Mouse (Mus musculus): ENCODE data around the gene Ints11. TPM values are rescaled to one million over a fixed set of nuclear protein-coding genes. Genes with fewer than 3 reads are reported as not detected.
A peak's percentile ranks its signal among the peaks of the same experiment; 100 is the strongest.

The Ints11 gene
- polyA plus RNA-seq, 1 experiment from 2014 or later, result 75.8 TPM

DNA sequence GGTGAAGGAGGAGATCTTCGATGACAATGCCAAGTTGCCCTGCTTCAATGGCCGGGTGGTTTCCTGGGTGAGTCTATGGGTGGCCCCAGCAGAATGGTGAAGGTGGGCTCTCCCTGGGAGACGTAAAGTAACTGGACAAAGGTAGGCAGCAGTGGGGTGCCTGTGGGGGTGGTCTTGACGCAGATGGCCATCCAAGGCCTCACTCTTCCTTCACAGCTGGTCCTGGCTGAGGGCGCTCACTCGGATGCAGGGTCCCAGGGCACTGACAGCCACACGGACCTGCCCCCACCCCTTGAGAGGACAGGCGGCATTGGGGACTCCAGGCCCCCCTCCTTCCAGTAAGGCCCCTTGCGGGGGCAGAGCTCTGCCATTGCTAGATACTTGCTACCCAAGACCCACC is 15.9 kb upstream of the Ints11 start:
- Histone ChIP-seq H3K27me3 (ENCODE audit: control insufficient read depth, insufficient read depth, low read length) (no peaks in the 10 kb centered on the region), H3K9ac (replicated peaks; ENCODE audit: low read depth, low read length) (no peak overlapping the region), H3K27ac (ENCODE audit: low read depth, low read length) (no peak overlapping the region), H3K4me3 (ENCODE audit: low read depth, low read length) (no peak overlapping the region), H3K9me3 (ENCODE audit: control insufficient read depth, low read length) (no peaks in the 10 kb centered on the region), H3K4me2 (ENCODE audit: low read depth, low read length) (no peak overlapping the region), H3K36me3 (ENCODE audit: control insufficient read depth, insufficient read depth, low read length) (peaks cover 37% of the 10 kb centered on the region), H3K4me1 (ENCODE audit: control insufficient read depth, insufficient read depth, low read length) (peaks cover 19% of the 10 kb centered on the region)
- WGBS, result 93% methylated on average over 9 of the region's 9 CpGs
- no peak for ATAC-seq (ENCODE audit: low read depth)

DNA sequence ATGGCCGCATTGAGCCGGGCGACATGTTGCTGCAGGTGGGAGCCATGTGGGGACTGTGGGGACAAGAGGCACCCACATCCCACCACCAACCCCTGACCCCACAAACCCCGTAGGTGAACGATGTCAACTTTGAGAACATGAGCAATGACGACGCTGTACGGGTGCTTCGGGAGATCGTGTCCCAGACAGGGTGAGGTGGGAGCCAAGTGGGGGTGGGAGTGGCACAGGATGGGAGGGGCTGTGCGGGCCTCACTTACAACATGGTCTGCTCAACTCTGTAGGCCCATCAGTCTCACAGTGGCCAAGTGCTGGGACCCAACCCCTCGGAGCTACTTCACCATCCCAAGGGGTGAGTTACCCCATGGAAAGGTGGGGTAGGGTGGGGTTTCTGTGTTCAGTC is 14.4 kb upstream of the Ints11 start:
- ATAC-seq (ENCODE audit: low read depth), result 0 out of 2 replicates have a peak, but pooled peaks have one; percentile 16
- H3K9me3 ChIP-seq (ENCODE audit: control insufficient read depth, low read length), result no peaks in the 10 kb centered on the region
- no peak overlapping the region for H3K4me3 ChIP-seq (ENCODE audit: low read depth, low read length)
- peaks cover 44% of the 10 kb centered on the region for H3K36me3 ChIP-seq (ENCODE audit: control insufficient read depth, insufficient read depth, low read length)
- H3K4me1 ChIP-seq (ENCODE audit: control insufficient read depth, insufficient read depth, low read length), result peaks cover 4% of the 10 kb centered on the region; the same call in 1 of the 2 replicates
- H3K27ac ChIP-seq (ENCODE audit: low read depth, low read length), result no peak overlapping the region
- 99% methylated on average over 12 of the region's 12 CpGs for WGBS
- no peaks in the 10 kb centered on the region for H3K27me3 ChIP-seq (ENCODE audit: control insufficient read depth, insufficient read depth, low read length)
- H3K4me2 ChIP-seq (ENCODE audit: low read depth, low read length), result no peak overlapping the region
- H3K9ac ChIP-seq (replicated peaks; ENCODE audit: low read depth, low read length), result no peak overlapping the region

DNA sequence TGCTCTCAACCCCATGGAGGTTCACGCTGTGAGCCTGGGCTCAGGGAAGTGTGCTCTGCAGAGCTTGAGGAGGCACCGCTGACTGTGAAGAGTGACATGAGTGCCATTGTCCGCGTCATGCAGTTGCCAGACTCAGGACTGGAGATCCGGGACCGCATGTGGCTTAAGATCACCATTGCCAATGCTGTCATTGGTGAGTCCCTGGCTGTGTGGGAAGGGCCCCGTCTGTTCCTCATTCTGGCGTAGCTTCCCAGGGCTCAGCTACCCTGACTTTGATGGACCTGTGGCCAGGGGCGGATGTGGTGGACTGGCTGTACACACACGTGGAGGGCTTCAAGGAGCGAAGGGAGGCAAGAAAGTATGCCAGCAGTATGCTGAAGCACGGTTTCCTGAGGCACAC is 13.3 kb upstream of the Ints11 start:
- Histone ChIP-seq H3K27ac (ENCODE audit: low read depth, low read length) (no peak overlapping the region), H3K9ac (replicated peaks; ENCODE audit: low read depth, low read length) (no peak overlapping the region), H3K36me3 (ENCODE audit: control insufficient read depth, insufficient read depth, low read length) (peaks cover 54% of the 10 kb centered on the region), H3K4me3 (ENCODE audit: low read depth, low read length) (no peak overlapping the region), H3K9me3 (ENCODE audit: control insufficient read depth, low read length) (no peaks in the 10 kb centered on the region), H3K4me1 (ENCODE audit: control insufficient read depth, insufficient read depth, low read length) (no peaks in the 10 kb centered on the region), H3K4me2 (ENCODE audit: low read depth, low read length) (no peak overlapping the region), H3K27me3 (ENCODE audit: control insufficient read depth, insufficient read depth, low read length) (no peaks in the 10 kb centered on the region)
- WGBS, result 94% methylated on average over 12 of the region's 12 CpGs
- no peak for ATAC-seq (ENCODE audit: low read depth)

DNA sequence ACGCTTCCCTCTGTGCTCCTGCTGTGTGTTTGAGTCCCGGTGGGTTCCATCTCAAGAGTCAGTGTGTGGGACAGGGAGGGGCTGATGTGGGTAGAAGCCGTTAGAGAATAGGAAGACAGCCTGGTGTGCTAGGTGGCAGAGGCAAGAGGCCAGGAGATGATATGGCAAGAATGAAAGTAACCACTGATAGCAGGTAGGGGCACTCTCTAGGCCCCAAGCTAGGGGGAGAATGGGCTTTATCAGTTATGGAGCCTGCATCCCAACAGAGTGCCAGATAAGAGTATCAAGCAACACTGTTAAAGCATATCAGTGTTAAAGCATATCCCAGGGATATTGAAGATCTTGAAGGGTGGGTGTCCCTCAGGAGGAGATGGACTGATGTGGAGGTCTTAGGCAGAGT is 12.5 kb upstream of the Ints11 start:
- H3K9ac ChIP-seq (replicated peaks; ENCODE audit: low read depth, low read length), result no peak overlapping the region
- H3K9me3 ChIP-seq (ENCODE audit: control insufficient read depth, low read length), result no peaks in the 10 kb centered on the region
- peaks cover 59% of the 10 kb centered on the region for H3K36me3 ChIP-seq (ENCODE audit: control insufficient read depth, insufficient read depth, low read length)
- no peaks in the 10 kb centered on the region for H3K4me1 ChIP-seq (ENCODE audit: control insufficient read depth, insufficient read depth, low read length)
- H3K27ac ChIP-seq (ENCODE audit: low read depth, low read length), result no peak overlapping the region
- H3K4me2 ChIP-seq (ENCODE audit: low read depth, low read length), result no peak overlapping the region
- 91% methylated on average over 3 of the region's 3 CpGs for WGBS
- H3K27me3 ChIP-seq (ENCODE audit: control insufficient read depth, insufficient read depth, low read length), result no peaks in the 10 kb centered on the region
- no peak overlapping the region for H3K4me3 ChIP-seq (ENCODE audit: low read depth, low read length)
- no peak for ATAC-seq (ENCODE audit: low read depth)

DNA sequence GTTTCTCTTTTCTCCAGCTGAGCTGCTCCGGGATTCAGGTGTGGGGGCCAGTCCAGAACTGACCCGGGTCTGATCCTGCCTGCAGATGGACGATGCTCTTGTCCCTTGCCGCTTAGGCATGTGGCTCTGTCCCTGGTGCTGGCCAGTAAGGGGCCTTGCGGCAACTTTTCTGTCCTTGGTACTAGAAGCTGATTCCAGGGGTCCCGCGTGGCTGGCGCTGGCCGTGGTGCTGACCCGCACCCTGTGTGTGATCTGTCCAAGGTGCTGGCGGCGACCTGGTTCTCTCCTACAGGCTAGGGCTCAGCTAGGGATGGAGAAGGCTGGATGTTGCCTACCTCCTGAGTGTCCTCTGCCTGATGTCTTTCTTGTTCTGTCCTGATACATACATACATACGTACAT is 10.0 kb upstream of the Ints11 start:
- Histone ChIP-seq H3K27ac (ENCODE audit: low read depth, low read length) (no peak overlapping the region), H3K4me3 (ENCODE audit: low read depth, low read length) (no peak overlapping the region), H3K9me3 (ENCODE audit: control insufficient read depth, low read length) (no peaks in the 10 kb centered on the region), H3K36me3 (ENCODE audit: control insufficient read depth, insufficient read depth, low read length) (peaks cover 59% of the 10 kb centered on the region), H3K4me1 (ENCODE audit: control insufficient read depth, insufficient read depth, low read length) (no peaks in the 10 kb centered on the region), H3K4me2 (ENCODE audit: low read depth, low read length) (no peak overlapping the region), H3K27me3 (ENCODE audit: control insufficient read depth, insufficient read depth, low read length) (no peaks in the 10 kb centered on the region), H3K9ac (replicated peaks; ENCODE audit: low read depth, low read length) (no peak overlapping the region)
- WGBS, result 33% methylated on average over 13 of the region's 13 CpGs
- ATAC-seq (ENCODE audit: low read depth), result no peak

DNA sequence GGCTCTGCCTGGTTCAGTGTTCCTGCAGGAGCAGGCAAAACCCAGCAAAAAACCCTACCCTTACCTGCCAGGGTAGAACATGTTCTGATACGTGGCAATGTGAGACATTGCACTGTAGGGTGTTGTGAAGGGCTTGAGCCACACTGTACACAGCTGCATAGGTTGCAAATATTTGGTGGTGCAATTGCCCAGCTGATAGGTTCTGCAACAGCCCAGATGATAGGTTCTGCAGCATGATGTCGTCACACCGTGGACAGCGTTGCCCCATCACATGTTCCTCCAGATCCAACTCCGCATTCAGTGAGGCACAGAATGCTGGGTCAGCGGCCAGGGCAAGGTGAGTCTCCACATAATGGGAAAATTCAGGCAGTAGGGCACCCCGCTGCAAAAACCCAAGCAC is 7.6 kb upstream of the Ints11 start:
- H3K4me2 ChIP-seq (ENCODE audit: low read depth, low read length), result no peak overlapping the region
- no peaks in the 10 kb centered on the region for H3K4me1 ChIP-seq (ENCODE audit: control insufficient read depth, insufficient read depth, low read length)
- no peak overlapping the region for H3K4me3 ChIP-seq (ENCODE audit: low read depth, low read length)
- WGBS, result 95% methylated on average over 7 of the region's 7 CpGs
- H3K36me3 ChIP-seq (ENCODE audit: control insufficient read depth, insufficient read depth, low read length), result peaks cover 49% of the 10 kb centered on the region
- H3K27ac ChIP-seq (ENCODE audit: low read depth, low read length), result no peak overlapping the region
- no peak for ATAC-seq (ENCODE audit: low read depth)
- H3K9ac ChIP-seq (replicated peaks; ENCODE audit: low read depth, low read length), result no peak overlapping the region
- no peaks in the 10 kb centered on the region for H3K9me3 ChIP-seq (ENCODE audit: control insufficient read depth, low read length)
- H3K27me3 ChIP-seq (ENCODE audit: control insufficient read depth, insufficient read depth, low read length), result no peaks in the 10 kb centered on the region

DNA sequence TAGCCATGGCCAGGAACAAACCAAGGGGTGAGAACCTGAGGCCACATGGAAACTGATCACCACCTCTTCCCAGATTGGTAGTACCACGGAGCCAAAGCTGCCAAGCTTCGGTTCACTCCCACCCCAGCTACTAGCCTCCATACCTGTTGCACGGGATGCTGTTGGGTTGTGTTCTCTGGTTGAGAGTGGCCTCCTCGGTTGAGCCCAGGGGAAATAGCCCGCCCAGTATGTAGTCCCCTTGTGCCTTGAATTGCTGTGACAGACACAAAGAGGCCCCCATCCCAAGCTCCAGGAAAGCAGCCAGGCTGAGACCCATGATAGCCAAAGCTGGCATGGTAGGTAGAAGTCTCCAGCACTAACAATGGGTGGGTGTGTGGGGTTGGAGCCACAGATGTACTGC is 6.3 kb upstream of the Ints11 start, which contains the start of gene Tas1r3:
Gene Tas1r3 (minus strand): TSS at position 362 of the 400 bp plus-strand sequence.
- H3K36me3 ChIP-seq (ENCODE audit: control insufficient read depth, insufficient read depth, low read length), result peaks cover 42% of the 10 kb centered on the region
- H3K4me2 ChIP-seq (ENCODE audit: low read depth, low read length), result no peak within 1 kb of the TSS

DNA sequence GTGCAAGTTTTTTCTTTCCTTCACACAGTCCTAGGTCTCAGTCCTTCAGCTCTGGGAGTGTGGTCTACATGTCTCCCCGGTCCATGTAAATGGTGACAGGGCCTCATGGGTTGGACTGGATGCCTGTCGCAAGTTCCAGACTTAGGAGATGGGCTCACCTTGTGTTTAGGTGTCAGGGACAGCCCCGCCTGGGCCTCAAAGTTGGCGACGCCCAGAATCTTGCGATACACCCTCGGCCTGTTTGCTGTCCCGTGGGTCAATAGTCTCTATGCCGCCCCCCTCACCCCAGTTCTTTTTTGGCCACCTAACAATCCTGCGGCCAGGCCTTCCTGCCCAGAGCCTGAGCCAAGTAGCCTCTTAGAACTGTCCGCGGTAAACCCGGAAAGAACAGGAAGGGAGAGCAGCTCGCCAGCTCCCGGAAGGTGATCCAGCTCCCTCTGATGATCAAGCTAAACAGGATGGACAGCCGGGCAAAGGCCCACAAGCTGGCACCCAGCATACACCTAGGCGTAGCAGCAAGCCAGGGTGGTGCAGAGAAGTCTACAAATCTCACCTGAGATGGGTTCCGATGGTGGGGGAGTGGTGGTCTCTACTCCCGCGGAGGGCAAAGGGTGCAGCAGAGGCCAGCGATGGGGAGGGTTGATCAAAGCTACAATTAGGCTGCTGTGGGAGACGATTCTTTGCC is 590 bp upstream of the Ints11 start:
- H3K9ac ChIP-seq (replicated peaks; ENCODE audit: low read depth, low read length), result peak overlapping the region; percentile 72
- H3K4me3 ChIP-seq (ENCODE audit: low read depth, low read length), result peak overlapping the region; percentile 69
- H3K27ac ChIP-seq (ENCODE audit: low read depth, low read length), result no peak overlapping the region; the same call in 1 of the 2 replicates
- peaks cover 14% of the 10 kb centered on the region; the same call in 1 of the 2 replicates for H3K4me1 ChIP-seq (ENCODE audit: control insufficient read depth, insufficient read depth, low read length)
- H3K4me2 ChIP-seq (ENCODE audit: low read depth, low read length), result peak overlapping the region; percentile 89
- H3K36me3 ChIP-seq (ENCODE audit: control insufficient read depth, insufficient read depth, low read length), result peaks cover 27% of the 10 kb centered on the region
- no peaks in the 10 kb centered on the region for H3K27me3 ChIP-seq (ENCODE audit: control insufficient read depth, insufficient read depth, low read length)
- no peaks in the 10 kb centered on the region for H3K9me3 ChIP-seq (ENCODE audit: control insufficient read depth, low read length)
- ATAC-seq (ENCODE audit: low read depth), result peak; percentile 60
- 12% methylated on average over 22 of the region's 22 CpGs for whole genome bisulfite sequencing

More for the DNA sequence above, 6.3 kb upstream of the Ints11 start, which contains the start of gene Tas1r3:
- no peak for ATAC-seq (ENCODE audit: low read depth)
- Histone ChIP-seq H3K9me3 (ENCODE audit: control insufficient read depth, low read length) (no peaks in the 10 kb centered on the region), H3K4me1 (ENCODE audit: control insufficient read depth, insufficient read depth, low read length) (no peaks in the 10 kb centered on the region), H3K27ac (ENCODE audit: low read depth, low read length) (no peak within 1 kb of the TSS), H3K27me3 (ENCODE audit: control insufficient read depth, insufficient read depth, low read length) (no peaks in the 10 kb centered on the region), H3K9ac (replicated peaks; ENCODE audit: low read depth, low read length) (no peak within 1 kb of the TSS), H3K4me3 (ENCODE audit: low read depth, low read length) (no peak within 1 kb of the TSS)
- WGBS, result 80% methylated on average over 5 of the region's 5 CpGs

DNA sequence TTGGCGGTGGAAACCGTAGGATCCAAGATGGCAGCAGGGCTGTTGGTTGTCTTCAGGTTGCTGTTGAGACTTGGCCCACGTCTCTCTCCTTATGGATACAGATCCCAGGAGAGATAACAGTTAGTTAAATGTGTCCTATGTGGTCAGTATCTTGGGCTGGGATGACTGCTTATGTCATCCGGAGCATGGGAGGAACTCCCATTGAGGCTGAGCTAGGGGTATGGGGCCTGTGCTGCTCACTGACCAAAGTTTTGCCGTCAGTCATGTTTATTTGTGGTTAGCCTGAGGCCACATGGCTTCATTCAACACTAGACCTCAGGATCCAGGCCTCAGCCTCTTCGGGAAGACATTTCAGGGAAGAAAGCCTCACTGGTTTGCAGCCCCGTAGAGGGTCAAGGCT is 2.1 kb downstream of the Ints11 start:
- ATAC-seq (ENCODE audit: low read depth), result no peak
- H3K4me2 ChIP-seq (ENCODE audit: low read depth, low read length), result no peak overlapping the region
- 95% methylated on average over 7 of the region's 7 CpGs for WGBS

More for the DNA sequence above, 2.1 kb downstream of the Ints11 start:
- Histone ChIP-seq H3K36me3 (ENCODE audit: control insufficient read depth, insufficient read depth, low read length) (peaks cover 33% of the 10 kb centered on the region), H3K4me3 (ENCODE audit: low read depth, low read length) (no peak overlapping the region), H3K9ac (replicated peaks; ENCODE audit: low read depth, low read length) (no peak overlapping the region), H3K4me1 (ENCODE audit: control insufficient read depth, insufficient read depth, low read length) (peaks cover 14% of the 10 kb centered on the region; the same call in 1 of the 2 replicates), H3K9me3 (ENCODE audit: control insufficient read depth, low read length) (no peaks in the 10 kb centered on the region), H3K27me3 (ENCODE audit: control insufficient read depth, insufficient read depth, low read length) (no peaks in the 10 kb centered on the region), H3K27ac (ENCODE audit: low read depth, low read length) (no peak overlapping the region)
